Mouse (Mus musculus) neural tube, embryonic 11.5 days (tissue): ENCODE data around the gene Hes5. TPM values are rescaled to one million over a fixed set of nuclear protein-coding genes. Genes with fewer than 3 reads are reported as not detected.

ENCODE experiments used
- ATAC-seq: fragments of 200-750 bp; cut with Nextera tagmentation; 2 replicates; pipeline ENCODE4 v1.8.0; 2017; ENCODE audit warnings: moderate number of reproducible peaks, mild to moderate bottlenecking, moderate TSS enrichment, moderate library complexity; ENCODE audit not compliant: insufficient read depth, low FRiP score, low TSS enrichment
- DNase-seq: peaks from one replicate; pipeline ENCODE4 v3.0.0-alpha.2; 2015; ENCODE audit warnings: low spot score
- H3K27ac ChIP-seq: fragments of 300-500 bp; sonication (generic); 2 replicates; pipeline ENCODE4 v1.5.1; 2014; ENCODE audit warnings: low read depth, mild to moderate bottlenecking, low read length
- H3K27me3 ChIP-seq: fragments of 300-500 bp; sonication (generic); 2 replicates; pipeline ENCODE4 v1.6.1; 2014; ENCODE audit warnings: mild to moderate bottlenecking, low read length, mixed read lengths; ENCODE audit not compliant: control insufficient read depth, insufficient read depth
- H3K36me3 ChIP-seq: fragments of 300-500 bp; sonication (generic); 2 replicates; pipeline ENCODE4 v1.6.1; 2014; ENCODE audit warnings: mild to moderate bottlenecking, low read length, moderate library complexity, mixed read lengths; ENCODE audit not compliant: control insufficient read depth, insufficient read depth
- H3K4me1 ChIP-seq: fragments of 300-500 bp; sonication (generic); 2 replicates; pipeline ENCODE4 v1.6.1; 2014; ENCODE audit warnings: low read length, mixed read lengths; ENCODE audit not compliant: control insufficient read depth, insufficient read depth
- H3K4me2 ChIP-seq: fragments of 300-500 bp; sonication (generic); 2 replicates; pipeline ENCODE4 v1.6.1; 2014; ENCODE audit warnings: low read depth, mild to moderate bottlenecking, moderate library complexity
- H3K4me3 ChIP-seq: fragments of 300-500 bp; sonication (generic); 2 replicates; pipeline ENCODE4 v1.5.1; 2014; ENCODE audit warnings: low read depth, low read length
- H3K9ac ChIP-seq: fragments of 300-500 bp; sonication (generic); 2 replicates; pipeline ENCODE4 v1.6.1; 2014; ENCODE audit warnings: mild to moderate bottlenecking, low read length
- H3K9me3 ChIP-seq: fragments of 300-500 bp; sonication (generic); 2 replicates; pipeline ENCODE4 v1.6.1; 2016; ENCODE audit warnings: low read length; ENCODE audit not compliant: control insufficient read depth
- WGBS: fragments of 180-500 bp; shearing (Covaris S2); extraction: QIAGEN DNeasy Blood & Tissue Kit; methylation state at CpG from one replicate; pipeline ENCODE4 v1.1.7; 2014; 5-methylcytosine and 5-hydroxymethylcytosine counted together
- polyA plus RNA-seq: library from polyadenylated mRNA; unstranded; fragments of >200 nt; fragmentation: Nextera tagmentation; extraction: Ambion mirVana; gene quantifications from 2 replicates; pipeline ENCODE4 v1.2.1, GENCODE M21; 2014

Hes5 gene
- polyA plus RNA-seq, 1 experiment from 2014 or later: 218 TPM

- H3K4me3 ChIP-seq: no peak overlapping the region
- DNase-seq: peak; percentile 64
- H3K27me3 ChIP-seq: peaks cover 3% of the 10 kb centered on the region; the same call in 1 of the 2 replicates
- peak overlapping the region; percentile 49 for H3K27ac ChIP-seq
- no peaks in the 10 kb centered on the region for H3K9me3 ChIP-seq
- no peaks in the 10 kb centered on the region for H3K36me3 ChIP-seq
- H3K4me2 ChIP-seq: peak overlapping the region; percentile 32
- no peak overlapping the region; the same call in 1 of the 2 replicates for H3K9ac ChIP-seq
- 44% methylated on average over 14 of the region's 14 CpGs for WGBS
- ATAC-seq: 0 out of 2 replicates have a peak, but pooled peaks have one; percentile 10
- H3K4me1 ChIP-seq: peaks cover 34% of the 10 kb centered on the region
These were observed 12.4 kb upstream of the Hes5 start for GRCm38 (mm10) chr4:154948066-154948939.

GRCm38 (mm10) chr4:154948940-154949588 is 11.7 kb upstream of the Hes5 start:
- Histone ChIP-seq H3K4me3 (no peak overlapping the region), H3K4me1 (peaks cover 39% of the 10 kb centered on the region), H3K36me3 (no peaks in the 10 kb centered on the region), H3K9ac (no peak overlapping the region; the same call in 1 of the 2 replicates), H3K9me3 (no peaks in the 10 kb centered on the region), H3K27me3 (peaks cover 3% of the 10 kb centered on the region; the same call in 1 of the 2 replicates), H3K27ac (peak overlapping the region; percentile 49), H3K4me2 (peak overlapping the region; percentile 32)
- ATAC-seq (no peak), DNase-seq (no peak)
- WGBS: 60% methylated on average over 6 of the region's 6 CpGs

- WGBS: 8% methylated on average over 16 of the region's 16 CpGs
- DNase-seq (peak; percentile 80), ATAC-seq (peak; percentile 24; the same call in 1 of the 2 replicates)
- Histone ChIP-seq H3K9ac (no peak overlapping the region; the same call in 1 of the 2 replicates), H3K4me2 (peak overlapping the region; percentile 15; the same call in 1 of the 2 replicates), H3K9me3 (no peaks in the 10 kb centered on the region), H3K4me3 (no peak overlapping the region), H3K4me1 (peaks cover 39% of the 10 kb centered on the region), H3K27ac (0 out of 2 replicates have a peak overlapping the region, but pooled peaks have one; percentile 34), H3K36me3 (no peaks in the 10 kb centered on the region), H3K27me3 (peaks cover 3% of the 10 kb centered on the region; the same call in 1 of the 2 replicates)
These were observed 11.1 kb upstream of the Hes5 start for GRCm38 (mm10) chr4:154949589-154949982.

GRCm38 (mm10) chr4:154952461-154953241 is 8.1 kb upstream of the Hes5 start:
- H3K4me2 ChIP-seq: peak overlapping the region; percentile 25; the same call in 1 of the 2 replicates
- peak; percentile 82 for DNase-seq
- ATAC-seq: peak; percentile 71
- H3K4me3 ChIP-seq: no peak overlapping the region
- H3K4me1 ChIP-seq: peaks cover 38% of the 10 kb centered on the region
- H3K36me3 ChIP-seq: no peaks in the 10 kb centered on the region
- under 1% methylated on average over 26 of the region's 26 CpGs for WGBS
- H3K9me3 ChIP-seq: no peaks in the 10 kb centered on the region
- H3K9ac ChIP-seq: no peak overlapping the region
- peaks cover 3% of the 10 kb centered on the region; the same call in 1 of the 2 replicates for H3K27me3 ChIP-seq
- peak overlapping the region; percentile 23; the same call in 1 of the 2 replicates for H3K27ac ChIP-seq

- DNase-seq: no peak
- Histone ChIP-seq H3K27me3 (peaks cover 29% of the 10 kb centered on the region), H3K9ac (no peak overlapping the region), H3K4me3 (no peak overlapping the region), H3K9me3 (no peaks in the 10 kb centered on the region), H3K36me3 (no peaks in the 10 kb centered on the region), H3K4me2 (no peak overlapping the region), H3K27ac (no peak overlapping the region), H3K4me1 (peaks cover 62% of the 10 kb centered on the region)
- no peak for ATAC-seq
- 22% methylated on average over 9 of the region's 9 CpGs for WGBS
These were observed 4.1 kb upstream of the Hes5 start for GRCm38 (mm10) chr4:154956604-154957003.

- peak overlapping the region; percentile 38 for H3K4me2 ChIP-seq
- peak overlapping the region; percentile 35; the same call in 1 of the 2 replicates for H3K9ac ChIP-seq
- DNase-seq (peak; percentile 21), ATAC-seq (no peak)
- no peak overlapping the region for H3K4me3 ChIP-seq
- peak overlapping the region; percentile 54 for H3K27ac ChIP-seq
- peaks cover 64% of the 10 kb centered on the region for H3K4me1 ChIP-seq
- H3K36me3 ChIP-seq: no peaks in the 10 kb centered on the region
- WGBS: 35% methylated on average over 13 of the region's 13 CpGs
- H3K27me3 ChIP-seq: peaks cover 28% of the 10 kb centered on the region
- no peaks in the 10 kb centered on the region for H3K9me3 ChIP-seq
These were observed 3.3 kb upstream of the Hes5 start for GRCm38 (mm10) chr4:154957289-154957993.

- Histone ChIP-seq H3K36me3 (no peaks in the 10 kb centered on the region), H3K27ac (peak overlapping the region; percentile 54), H3K9ac (peak overlapping the region; percentile 35), H3K27me3 (peaks cover 26% of the 10 kb centered on the region), H3K4me1 (peaks cover 62% of the 10 kb centered on the region), H3K9me3 (no peaks in the 10 kb centered on the region), H3K4me3 (peak overlapping the region; percentile 19), H3K4me2 (peak overlapping the region; percentile 38)
- 0% methylated on average over 15 of the region's 15 CpGs for WGBS
- ATAC-seq: peak; percentile 57
- DNase-seq: peak; percentile 89
These were observed 2.6 kb upstream of the Hes5 start for GRCm38 (mm10) chr4:154958171-154958570.
